Mouse (Mus musculus): ENCODE measurements around the gene Pank3. TPM values are rescaled to one million over a fixed set of nuclear protein-coding genes. Genes with fewer than 3 reads are reported as not detected.

Gene Pank3
- polyA plus RNA-seq, 3 experiments from 2014 or later, result 7.0 to 7.9 (median 7.5) TPM

Other genes starting within 250 kb of the Pank3 start
- not detected for gene Fbll1, start 29.4 kb downstream of the Pank3 start, polyA plus RNA-seq (2017; shearing (Covaris generic))
- gene Rars, start 65.0 kb downstream of the Pank3 start, polyA plus RNA-seq (2017; shearing (Covaris generic)), result 10 to 100 TPM; 66.5 to 81.2 (median 71.4) TPM
- under 1 TPM in 2 of 3 experiments, not detected in 1; 0.12 to 0.17 TPM for gene Wwc1, start 211.0 kb downstream of the Pank3 start, polyA plus RNA-seq (2017; shearing (Covaris generic))

Data from inflammation-experienced regulatory T-cells, adult 6 months (primary cell).